Mouse (Mus musculus) liver, postnatal 0 days (tissue): ENCODE results near the gene Dkk3.

Source experiments
- CTCF ChIP-seq: sonication (generic); IDR thresholded peaks from 2 replicates; pipeline ENCODE4 v1.5.1; 2016; ENCODE audit warnings: antibody characterized with exemption, low read depth
- EP300 ChIP-seq: IDR thresholded peaks from 2 replicates; pipeline ENCODE4 v1.6.1; 2016; ENCODE audit warnings: antibody characterized with exemption, low read depth, mild to moderate bottlenecking

GRCm38 (mm10) chr7:112128810-112129209 is 30.0 kb downstream of the Dkk3 start:
- TF ChIP-seq CTCF (no peak), EP300 (no peak)
